Mouse (Mus musculus) left cerebral cortex, postnatal 14 days (tissue): ENCODE measurements around the gene 1600002K03Rik. TPM values are rescaled to one million over a fixed set of nuclear protein-coding genes. Genes with fewer than 3 reads are reported as not detected.

Experiments used
- DNase-seq, 2 experiments: peaks; one replicate each; pipeline ENCODE4 v3.0.0; 2021 to 2022; ENCODE audit warnings: low spot score in 2 of 2, mixed read lengths in 1 of 2
- intact Hi-C: fragments of 180-260 bp; cut with DNase I; formaldehyde crosslinking; loops from one replicate; pipeline ENCODE4 v1.15.1; 2025
- long read RNA-seq, 2 experiments: library from polyadenylated mRNA; stranded (forward); transcript quantifications; one replicate each; pipeline ENCODE4 v2.0.0; 2021
- total RNA-seq, 2 experiments: library from RNA; stranded (reverse); gene quantifications; 2 replicates each; pipeline ENCODE4 v1.2.3; 2021

The 1600002K03Rik gene
- 1 to 10 TPM; 5.7 to 6.2 TPM for total RNA-seq
- long read RNA-seq, experiment 1, result 0 reads
- long read RNA-seq, experiment 2, result 0 reads

DNA sequence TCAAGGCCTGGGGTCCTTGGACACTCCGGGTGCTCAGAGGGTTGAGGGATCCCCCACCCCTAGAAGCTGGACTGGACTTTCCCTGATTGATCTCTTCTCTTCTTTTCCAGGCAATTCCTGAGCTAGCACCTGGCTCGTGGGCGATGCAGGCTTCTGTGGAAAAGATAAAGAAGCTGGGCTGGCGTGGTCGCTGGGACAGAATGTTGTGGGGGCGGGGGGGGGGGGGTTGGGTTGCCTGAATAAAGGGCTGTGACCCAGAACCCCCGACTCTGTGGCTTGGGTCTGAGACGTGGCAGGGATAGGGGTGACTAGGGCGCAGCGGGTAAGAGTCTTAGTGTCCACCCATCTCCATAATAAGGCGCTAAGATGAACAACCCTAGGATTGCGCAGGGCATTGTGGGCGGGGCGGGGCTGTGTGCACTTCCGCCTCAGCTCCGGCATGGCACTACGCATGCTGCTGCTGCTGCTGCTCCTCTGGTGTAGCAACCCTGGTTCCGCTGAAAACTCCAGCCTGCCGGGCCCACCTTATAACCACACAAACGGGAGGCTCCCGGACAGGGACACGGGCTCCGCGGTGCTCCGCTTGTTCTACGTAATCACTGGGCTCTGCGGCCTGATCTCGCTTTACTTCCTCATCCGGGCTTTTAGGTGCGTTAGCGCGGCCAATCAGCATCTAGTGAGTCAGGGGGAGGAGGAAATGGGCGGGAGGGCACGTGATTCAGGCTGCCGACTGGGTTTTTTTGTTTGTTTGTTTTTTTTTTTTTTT is at the start of gene 1600002K03Rik:
TSS of gene 1600002K03Rik (plus strand) at position 418 of the 766 bp plus-strand sequence.
- intact Hi-C loops, result no loop called here
- DNase-seq, result peak; percentile 88 to 94

DNA sequence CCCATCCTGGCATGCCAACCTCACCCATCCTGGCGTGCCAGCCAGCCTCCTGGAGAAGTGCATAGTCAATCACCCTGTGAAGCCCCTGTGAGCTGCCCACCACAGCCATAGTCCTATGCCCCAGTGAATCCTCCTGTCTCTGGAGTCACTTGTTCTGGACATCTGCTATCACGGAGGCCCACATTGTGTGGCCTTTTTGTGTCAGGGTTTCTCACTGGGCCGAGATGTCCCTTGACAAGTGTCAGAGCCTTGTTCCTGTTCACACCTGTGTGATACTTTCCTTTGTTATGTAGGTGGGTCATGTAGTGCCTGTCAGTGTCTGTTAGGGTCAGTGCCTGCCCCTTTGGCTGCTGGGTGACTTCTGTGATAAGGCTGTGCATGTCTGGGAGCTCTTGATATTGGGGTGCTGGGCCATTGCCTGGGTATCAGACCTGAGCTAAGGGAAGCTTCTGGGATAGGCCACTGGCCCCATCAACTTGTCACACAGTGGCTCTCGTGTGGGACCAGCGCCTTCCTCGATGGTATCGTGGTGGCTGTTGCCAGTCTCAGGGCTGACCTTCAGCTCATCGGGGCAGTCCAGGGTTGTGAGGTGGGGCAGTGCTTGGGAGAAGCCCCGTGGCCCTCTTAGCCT is 48.7 kb upstream of the 1600002K03Rik start:
- intact Hi-C loops, result no loop called here
- no peak for DNase-seq

- intact Hi-C loops, result no loop called here
- no peak for DNase-seq
Measured at GRCm38 (mm10) chr10:80127920-80128319, 44.8 kb upstream of the 1600002K03Rik start.

DNA sequence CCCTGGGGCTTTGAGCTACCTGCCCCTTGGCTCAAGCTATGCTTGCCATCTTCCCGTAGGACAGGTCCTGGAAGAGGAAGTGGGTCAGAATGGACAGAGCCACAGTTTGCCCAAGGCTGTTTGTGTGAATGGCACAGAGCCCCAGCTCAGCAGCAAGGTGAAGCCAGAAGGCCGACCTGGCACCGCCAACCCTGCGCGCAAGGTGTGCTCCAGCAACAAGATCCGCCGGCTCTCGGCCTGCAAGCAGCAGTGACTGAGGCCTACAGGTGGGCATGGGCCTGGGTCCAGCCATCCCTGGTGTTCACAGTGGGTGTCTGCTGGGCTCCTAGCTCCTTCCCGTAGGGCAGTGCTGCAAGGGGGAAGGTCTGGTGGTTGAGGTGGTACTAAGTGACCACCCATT is 42.9 kb upstream of the 1600002K03Rik start:
- peak in 1 of 2 experiments; percentile 37 for DNase-seq
- intact Hi-C loops, result no loop called here

DNA sequence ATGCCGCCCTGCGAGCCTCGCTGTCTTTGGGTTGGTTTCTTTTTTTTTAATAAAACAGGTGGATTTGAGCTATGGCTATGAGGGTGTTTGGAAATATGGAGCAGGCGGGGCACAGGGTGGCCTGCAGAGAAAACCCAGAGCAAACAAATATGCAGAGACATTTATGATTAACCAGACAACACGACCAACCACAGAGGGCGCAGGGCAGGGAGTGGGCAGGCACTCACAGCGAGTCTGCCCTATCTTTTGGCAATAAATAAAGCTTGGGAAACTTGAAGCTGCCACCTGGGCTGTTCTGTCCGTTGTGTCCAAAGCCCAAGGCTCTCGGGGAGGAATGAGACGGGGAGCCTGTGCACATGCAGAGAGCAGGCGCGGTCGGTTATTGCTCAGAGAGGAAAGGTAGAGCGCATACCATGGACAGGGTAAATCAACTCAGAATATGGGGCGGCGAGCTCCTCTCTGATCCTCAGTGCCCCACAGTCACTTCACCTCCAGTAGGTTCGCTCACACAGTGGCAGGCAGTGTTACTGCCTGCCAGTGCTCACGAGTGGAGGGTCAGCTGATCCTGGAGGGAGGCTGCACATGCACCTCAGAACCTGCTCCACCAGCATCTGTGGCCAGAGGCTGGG is 42.2 kb upstream of the 1600002K03Rik start:
- intact Hi-C loops, result no loop called here
- no peak for DNase-seq

DNA sequence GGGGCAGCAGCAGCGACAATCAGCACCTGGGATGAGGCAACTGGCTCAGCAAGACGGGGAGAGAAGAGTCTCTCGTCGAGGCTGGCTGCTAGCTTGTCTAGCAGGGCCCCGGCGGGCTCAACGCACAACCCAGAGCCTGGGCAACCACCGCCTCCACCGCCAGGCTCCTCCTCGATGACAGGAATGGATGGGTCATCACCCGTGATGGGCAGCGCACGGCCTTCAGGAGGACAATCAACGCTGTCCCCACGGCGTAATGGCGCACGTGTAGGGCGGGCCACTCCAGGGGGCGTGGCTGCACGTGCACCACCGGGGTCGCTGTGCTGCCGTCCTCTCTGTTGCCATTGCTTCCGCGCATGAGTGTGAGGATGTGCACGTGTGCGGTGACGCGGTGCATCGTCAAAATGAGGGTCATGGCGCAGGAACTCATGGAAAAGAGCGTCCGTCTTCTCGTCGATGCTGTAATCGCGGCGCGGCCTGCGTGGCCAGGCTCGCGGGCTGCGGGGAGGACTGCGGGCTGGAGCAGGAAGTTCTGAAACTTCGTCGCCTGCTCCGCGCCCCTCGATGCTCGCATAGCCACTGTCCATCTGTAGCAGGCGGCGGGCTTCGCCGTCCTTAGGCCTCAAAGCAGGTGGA is 41.3 kb upstream of the 1600002K03Rik start:
- peak; percentile 76 to 79 for DNase-seq
- intact Hi-C loops, result no loop called here

- intact Hi-C loops, result no loop called here
- DNase-seq, result no peak
Measured at GRCm38 (mm10) chr10:80131952-80132350, 40.8 kb upstream of the 1600002K03Rik start.

DNA sequence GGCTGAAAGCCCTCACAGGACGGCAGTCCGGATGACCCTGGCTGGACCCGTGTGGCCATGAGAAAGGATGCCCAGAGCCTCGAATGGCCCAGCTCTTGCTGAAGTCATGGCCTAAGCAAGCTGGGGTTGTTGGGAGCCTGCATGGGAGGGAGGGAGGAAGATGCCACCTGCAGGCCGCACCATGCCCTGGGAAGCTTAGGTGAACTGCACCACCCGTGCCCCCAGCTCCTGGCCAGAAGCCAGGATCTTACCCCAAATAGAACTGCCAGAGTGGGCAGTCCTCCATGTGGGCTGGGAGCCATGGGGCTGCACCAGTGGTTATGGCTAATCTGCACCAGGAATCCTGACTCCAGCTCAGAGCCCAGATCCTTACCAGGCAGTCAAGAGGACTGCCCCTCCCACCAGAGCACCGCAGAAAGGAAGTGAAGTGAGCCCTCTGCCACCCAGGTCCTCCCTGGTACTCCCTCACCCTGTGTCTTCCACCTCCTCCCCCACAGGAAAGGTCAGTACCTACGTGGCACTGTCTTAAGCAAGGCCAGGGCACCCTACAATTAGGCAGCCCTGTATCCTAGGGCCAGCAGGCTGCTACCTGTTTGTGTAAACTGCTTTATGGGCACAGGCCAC is 39.4 kb upstream of the 1600002K03Rik start:
- DNase-seq, result peak in 1 of 2 experiments; percentile 34
- intact Hi-C loops, result no loop called here

DNA sequence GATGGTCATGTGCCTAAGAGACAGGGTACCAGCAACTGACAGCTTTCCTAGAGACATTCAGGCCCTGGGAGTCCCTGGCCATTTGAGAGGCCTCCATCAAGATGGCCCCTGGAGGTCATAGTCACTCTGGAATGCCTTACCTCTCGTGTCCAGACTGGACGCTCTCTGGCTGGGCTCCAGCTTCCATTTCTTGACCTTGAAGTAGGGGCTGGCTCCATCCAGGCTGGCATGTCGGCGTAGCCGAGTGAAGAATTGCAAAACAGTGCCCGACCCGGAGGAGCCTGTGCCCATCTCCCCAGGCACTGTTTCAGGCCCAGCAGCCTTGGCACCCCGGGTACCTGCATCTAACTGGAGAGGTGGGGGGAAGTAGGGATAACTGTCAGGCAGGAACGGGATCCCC is 38.3 kb upstream of the 1600002K03Rik start:
- no peak for DNase-seq
- intact Hi-C loops, result no loop called here

DNA sequence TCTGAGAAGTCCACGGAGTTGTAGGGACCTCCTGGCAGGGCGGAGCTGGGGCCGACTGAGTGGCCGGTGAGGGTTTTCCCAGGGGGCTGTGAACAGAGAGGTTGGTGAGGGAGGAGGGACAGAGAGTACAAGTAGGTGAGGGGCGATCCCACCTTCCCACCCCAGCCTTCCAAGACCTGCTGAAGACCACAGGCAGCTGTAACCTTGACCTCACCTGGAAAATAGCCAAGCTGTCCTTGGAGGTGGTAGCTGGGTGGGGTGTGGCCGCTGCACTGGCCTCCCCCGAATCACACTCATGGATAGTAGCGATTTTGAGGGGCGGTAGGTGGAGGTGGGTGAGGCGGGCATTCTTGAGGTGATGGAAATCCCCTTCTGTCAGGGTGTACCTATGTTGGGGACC is 37.6 kb upstream of the 1600002K03Rik start:
- no peak for DNase-seq
- intact Hi-C loops, result no loop called here

- DNase-seq, result no peak
- intact Hi-C loops, result no loop called here
Measured at GRCm38 (mm10) chr10:80135641-80136040, 37.1 kb upstream of the 1600002K03Rik start.

DNA sequence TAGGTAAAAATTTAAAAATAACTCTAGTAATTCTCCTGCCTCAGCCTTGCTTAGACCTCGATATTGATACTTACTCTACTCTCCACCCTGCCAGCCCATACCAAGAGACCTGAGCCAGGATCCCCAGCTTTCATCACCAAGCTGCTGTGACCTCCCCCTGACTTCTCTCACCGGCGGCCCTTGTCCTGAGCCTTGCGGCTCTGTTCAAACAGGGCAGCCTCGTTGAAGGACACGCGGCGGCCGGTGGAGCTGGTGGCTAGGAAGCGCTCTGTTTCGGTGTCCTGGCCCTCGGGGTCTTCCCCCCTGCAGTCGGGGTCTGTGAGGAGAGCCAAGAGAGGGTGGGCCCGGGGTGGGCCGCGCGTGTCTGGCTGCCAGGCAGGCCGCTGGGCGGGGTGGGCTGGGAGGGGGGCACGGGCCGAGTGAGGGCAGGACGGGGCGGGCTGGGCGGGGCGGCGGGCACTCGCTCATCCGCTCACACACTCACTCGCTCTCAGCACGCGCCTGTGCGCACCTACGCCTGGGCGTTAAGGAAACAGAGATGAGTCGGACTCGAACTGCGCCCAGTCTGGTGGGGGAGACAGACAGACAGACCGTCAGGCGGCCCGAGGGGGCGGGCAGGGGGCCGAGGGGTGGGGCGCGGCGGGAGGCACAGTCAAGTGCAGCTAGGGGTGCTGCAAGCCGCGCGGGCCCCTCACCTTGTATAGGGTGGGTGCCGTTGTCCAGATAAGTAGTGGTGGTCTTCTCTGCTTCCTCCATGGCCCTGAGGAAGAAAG is 36.4 kb upstream of the 1600002K03Rik start:
- intact Hi-C loops, result no loop called here
- DNase-seq, result no peak

DNA sequence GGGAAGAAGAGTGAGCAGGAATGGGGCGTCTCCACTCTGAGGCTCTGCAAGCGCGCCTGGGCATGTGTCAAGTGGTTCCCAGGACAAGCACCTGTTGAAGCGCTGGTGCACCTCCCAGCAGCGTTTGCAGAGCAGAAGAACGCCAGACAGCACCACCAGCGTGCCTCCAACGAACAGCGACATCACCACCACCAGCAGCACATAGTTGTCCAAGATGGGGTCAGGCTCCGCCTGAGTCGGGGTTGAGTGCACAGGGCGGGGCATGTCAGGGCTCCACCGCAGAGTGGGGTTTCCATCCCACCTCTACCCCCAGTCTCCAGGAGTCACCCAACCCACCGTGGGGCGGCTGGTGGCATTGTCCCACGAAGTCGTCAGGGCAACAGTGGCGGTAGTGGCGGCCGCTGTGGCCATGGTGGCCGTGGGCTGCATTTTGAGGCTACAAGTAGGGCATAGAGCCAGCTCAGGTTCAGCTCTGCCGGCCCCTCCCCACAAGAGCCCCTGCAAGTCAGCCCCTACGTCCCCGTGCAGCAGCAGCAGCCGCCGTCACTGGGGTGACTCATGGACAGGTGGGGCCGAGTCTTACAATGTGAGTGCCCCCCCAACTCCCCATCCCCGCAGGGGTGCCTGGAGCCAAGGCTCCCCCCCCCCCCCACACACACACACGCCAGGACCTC is 35.7 kb upstream of the 1600002K03Rik start:
- peak; percentile 46 to 72 for DNase-seq

GRCm38 (mm10) chr10:80137626-80138552 is 34.9 kb upstream of the 1600002K03Rik start:
- intact Hi-C loops, result no loop called here
- DNase-seq, result peak; percentile 55 to 79

More for the DNA sequence above, 35.7 kb upstream of the 1600002K03Rik start:
- intact Hi-C loops, result no loop called here

DNA sequence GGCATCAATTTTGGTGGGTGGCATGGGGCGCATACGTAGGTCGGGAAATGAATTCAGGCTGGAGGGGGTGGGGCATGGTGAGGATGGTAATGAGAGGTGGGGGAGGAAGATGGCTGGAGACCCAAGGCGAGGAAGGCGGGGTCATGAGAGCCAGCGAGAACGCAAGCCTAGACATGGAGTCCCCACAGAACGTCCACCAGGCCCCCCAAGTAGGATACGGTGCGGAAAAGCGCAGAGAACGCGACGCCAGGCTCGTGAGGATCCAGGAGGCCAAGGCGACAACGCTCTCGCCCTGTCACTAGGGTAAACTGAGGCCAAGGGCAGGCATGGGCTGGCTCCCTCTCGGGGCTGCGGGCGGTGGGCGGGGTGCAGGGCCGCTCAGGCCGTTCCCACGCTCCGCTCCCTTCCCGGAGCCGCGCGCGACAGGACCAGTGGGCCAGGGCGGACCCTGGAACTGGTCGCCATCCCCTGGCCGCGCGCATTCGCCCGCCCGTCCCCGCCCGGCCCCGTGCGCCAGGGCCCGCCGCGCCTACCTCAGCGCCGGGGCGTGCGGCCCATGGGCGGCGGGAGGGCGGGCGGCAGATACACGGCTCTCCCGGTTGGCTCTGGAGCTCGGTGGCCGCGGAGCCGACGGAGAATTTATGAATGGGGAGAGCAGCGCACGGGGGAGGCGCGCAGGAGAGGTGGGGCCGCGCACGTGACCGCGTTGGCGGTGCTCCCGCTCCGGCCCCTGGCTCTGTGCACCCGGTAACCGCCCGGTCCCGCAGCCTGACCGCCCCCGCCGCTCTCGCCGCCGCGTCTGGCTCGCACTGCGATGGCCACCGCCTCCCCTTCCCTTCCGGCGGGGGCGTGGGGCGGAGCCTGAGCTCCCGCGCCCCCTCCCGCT is 33.9 kb upstream of the 1600002K03Rik start, which contains the start of gene Atp5d:
TSS of gene Atp5d (plus strand) at position 80 of the 886 bp plus-strand sequence.
- peak; percentile 80 to 81 for DNase-seq
- intact Hi-C loops, result no loop called here

GRCm38 (mm10) chr10:80139439-80139775 is 33.3 kb upstream of the 1600002K03Rik start:
- intact Hi-C loops, result no loop called here

More at GRCm38 (mm10) chr10:80139439-80139775, 33.3 kb upstream of the 1600002K03Rik start:
- DNase-seq, result no peak
